Mouse (Mus musculus): ENCODE results near the gene Hs6st2.

- TF ChIP-seq EP300 (IDR thresholded peaks at IDR 0.05; ENCODE audit: low read depth in 1 of 2, low read length in 2 of 2) (no peak), E2F4 (IDR thresholded peaks at IDR 0.05; ENCODE audit: borderline replicate concordance, low read depth, low read length) (no peak), POLR2A (IDR thresholded peaks at IDR 0.05; ENCODE audit: control insufficient read depth in 1 of 2, insufficient read depth in 1 of 2, low read depth in 1 of 2, low read length in 2 of 2, poor library complexity in 1 of 2) (no peak), TAL1 (IDR thresholded peaks at IDR 0.05; ENCODE audit: low read length) (no peak), CTCF (IDR thresholded peaks at IDR 0.05 in 2 of 3, conservative IDR thresholded peaks at IDR 0.05 in 1 of 3; ENCODE audit: control insufficient read depth in 1 of 3, insufficient read depth in 1 of 3, low read depth in 2 of 3, low read length in 3 of 3, poor library complexity in 1 of 3, severe bottlenecking in 1 of 3) (no peak), SIN3A (IDR thresholded peaks at IDR 0.05; ENCODE audit: low read length) (no peak), NELFE (IDR thresholded peaks at IDR 0.05; ENCODE audit: low read depth, low read length) (no peak)
Measured at GRCm38 (mm10) chrX:51461413-51461812, 220.2 kb downstream of the Hs6st2 start.

Measured in MEL (cell line).